Mouse (Mus musculus) heart, postnatal 36 days (tissue): Measurements from ENCODE around the gene Top2a. TPM values are rescaled to one million over a fixed set of nuclear protein-coding genes. Genes with fewer than 3 reads are reported as not detected.
"Not testable (repeated sequence)": the region's sequence is repeated elsewhere in the genome, so short reads cannot be mapped to it uniquely, and the experiment has no call there.

Experiments used
- DNase-seq, 2 experiments: peaks; one replicate each; pipeline ENCODE4 v3.0.0; 2021 to 2022
- intact Hi-C: fragments of 180-260 bp; cut with DNase I; formaldehyde crosslinking; loops from one replicate; pipeline ENCODE4 v1.15.1; 2025
- total RNA-seq, 2 experiments: library from RNA; stranded (reverse); gene quantifications; 2 replicates each; pipeline ENCODE4 v1.2.3; 2021

The Top2a gene
- total RNA-seq, 2 experiments from 2014 or later = 3.9 to 4.6 TPM

GRCm38 (mm10) chr11:98995987-98996386, 28.0 kb downstream of the Top2a start:
- DNase-seq = peak; percentile 15 to 20
- intact Hi-C loops = no loop called here

- intact Hi-C loops = no loop called here
- DNase-seq = no peak
Measured at GRCm38 (mm10) chr11:98990866-98991265, 33.1 kb downstream of the Top2a start.

GRCm38 (mm10) chr11:98988260-98988659, 35.7 kb downstream of the Top2a start:
- DNase-seq, intact Hi-C loops: not testable (repeated sequence)

- intact Hi-C loops = no loop called here
Measured at GRCm38 (mm10) chr11:98985542-98985941, 38.4 kb downstream of the Top2a start.

GRCm38 (mm10) chr11:98983551-98983950, 40.4 kb downstream of the Top2a start:
- DNase-seq = no peak

More at GRCm38 (mm10) chr11:98985542-98985941, 38.4 kb downstream of the Top2a start:
- peak; percentile 60 to 67 for DNase-seq

GRCm38 (mm10) chr11:98982773-98983133, 41.2 kb downstream of the Top2a start, which contains the start of gene Gjd3:
Gene Gjd3, minus strand, starts transcription at chr11:98983016.
- intact Hi-C loops = loop anchor here (2.0 kb wide), 2 partner anchors 56 to 168 kb away; no protein-coding TSS in a partner anchor
- no peak for DNase-seq

More at GRCm38 (mm10) chr11:98983551-98983950, 40.4 kb downstream of the Top2a start:
- intact Hi-C loops = loop anchor here (2.0 kb wide), 2 partner anchors 55 to 167 kb away; no protein-coding TSS in a partner anchor

- intact Hi-C loops = loop anchor here (2.0 kb wide), 2 partner anchors 57 to 169 kb away; no protein-coding TSS in a partner anchor
Measured at GRCm38 (mm10) chr11:98981997-98982772, 41.8 kb downstream of the Top2a start.

GRCm38 (mm10) chr11:98981289-98981996, 42.5 kb downstream of the Top2a start:
- no peak for DNase-seq
- intact Hi-C loops = no loop called here

More at GRCm38 (mm10) chr11:98981997-98982772, 41.8 kb downstream of the Top2a start:
- peak; percentile 65 to 70 for DNase-seq

- no peak for DNase-seq
- intact Hi-C loops = no loop called here
Measured at GRCm38 (mm10) chr11:98979356-98979755, 44.6 kb downstream of the Top2a start.

- DNase-seq = no peak
- intact Hi-C loops = no loop called here
Measured at GRCm38 (mm10) chr11:98978526-98979148, 45.4 kb downstream of the Top2a start.

GRCm38 (mm10) chr11:98974871-98975719, 48.9 kb downstream of the Top2a start:
- intact Hi-C loops = loop anchor here (1.0 to 5.0 kb wide), 3 partner anchors 113 to 174 kb away; partner anchors contain the start of gene Wipf2
- peak; percentile 77 to 86 for DNase-seq

- no peak for DNase-seq
- intact Hi-C loops = loop anchor here (2.0 to 5.0 kb wide), 2 partner anchors 112 to 153 kb away; partner anchors contain the start of gene Wipf2
Measured at GRCm38 (mm10) chr11:98974213-98974612, 49.8 kb downstream of the Top2a start.

GRCm38 (mm10) chr11:98973584-98973983, 50.4 kb downstream of the Top2a start:
- DNase-seq = peak; percentile 22 to 31
- intact Hi-C loops = loop anchor here (5.0 kb wide), 1 partner anchor 111 kb away; the partner anchor contains the start of gene Wipf2

GRCm38 (mm10) chr11:98972801-98973360, 51.1 kb downstream of the Top2a start:
- intact Hi-C loops = loop anchor here (1.0 to 5.0 kb wide), 3 partner anchors 40 to 111 kb away; partner anchors contain the start of gene Wipf2

GRCm38 (mm10) chr11:98972215-98972614, 51.8 kb downstream of the Top2a start:
- intact Hi-C loops = loop anchor here (1.0 to 5.0 kb wide), 3 partner anchors 39 to 110 kb away; partner anchors contain the start of gene Wipf2
- peak; percentile 90 to 93 for DNase-seq

More at GRCm38 (mm10) chr11:98972801-98973360, 51.1 kb downstream of the Top2a start:
- no peak for DNase-seq

GRCm38 (mm10) chr11:98971316-98972031, 52.5 kb downstream of the Top2a start:
- intact Hi-C loops = loop anchor here (1.0 to 5.0 kb wide), 3 partner anchors 38 to 109 kb away; partner anchors contain the start of gene Wipf2

GRCm38 (mm10) chr11:98970191-98970925, 53.6 kb downstream of the Top2a start:
- peak in 1 of 2 experiments; percentile 8 for DNase-seq
- intact Hi-C loops = loop anchor here (5.0 kb wide), 1 partner anchor 108 kb away; the partner anchor contains the start of gene Wipf2

More at GRCm38 (mm10) chr11:98971316-98972031, 52.5 kb downstream of the Top2a start:
- DNase-seq = peak; percentile 65 to 69
